In the genomic region with DNA sequence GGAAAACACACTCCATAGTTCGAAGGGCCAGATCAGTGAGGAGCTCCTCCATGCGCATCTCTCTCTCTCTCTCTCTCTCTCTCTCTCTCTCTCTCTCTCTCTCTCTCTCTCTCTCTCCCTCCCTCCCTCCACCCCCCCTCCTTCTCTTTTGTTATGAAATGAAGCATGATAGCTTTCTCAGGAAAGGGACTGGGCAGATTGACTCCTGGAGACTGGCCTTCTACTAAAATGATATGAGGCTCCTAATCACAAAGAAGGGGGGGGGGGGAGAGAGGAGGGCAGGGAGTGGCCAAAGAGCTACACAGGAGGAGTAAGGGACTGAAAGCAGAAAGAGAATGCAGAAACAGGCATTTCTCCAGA, we compare ENCODE assay signal across 15 mouse cellular contexts. TPM values are rescaled to one million over a fixed set of nuclear protein-coding genes. Genes with fewer than 3 reads are reported as not detected.
DNase-seq lines count a peak whose midpoint lies in the region; ATAC-seq and TF ChIP-seq lines count a peak whose summit lies in the region.
"Had no signal": no experiment of that assay in that cellular context is flagged by ENCODE, and none has a peak within 500 bp of the region (broad histone marks: within the 10 kb centered on the region; RNA-seq: fewer than 3 reads in every experiment).

No protein-coding gene starts in this region.

- DNase-seq in midbrain, embryonic 10.5 days (ENCODE audit: low spot score): no peak
- DNase-seq in midbrain, postnatal 0 days (ENCODE audit: low spot score): no peak
- DNase-seq in midbrain, embryonic 11.5 days (ENCODE audit: low spot score, missing footprints): no peak
- no peak for DNase-seq in urinary bladder, postnatal 25 days (ENCODE audit: low spot score)
- DNase-seq in gastrocnemius, postnatal 25 days: no peak
- DNase-seq: cerebellum, adult 18-20 months; kidney, adult 18-20 months; kidney, postnatal 36 days; liver, embryonic 13.5 days; thymus, postnatal 14 days had no signal

- H3K4me1 ChIP-seq in midbrain, embryonic 10.5 days: peaks cover 21% of the 10 kb centered on the region
- no peaks in the 10 kb centered on the region for H3K4me1 ChIP-seq in midbrain, postnatal 0 days (ENCODE audit: insufficient read depth, low read length)
- 0 out of 2 replicates have a peak, but pooled peaks cover 4% of the 10 kb centered on the region for H3K4me1 ChIP-seq in forebrain, embryonic 15.5 days
- H3K4me1 ChIP-seq in midbrain, embryonic 11.5 days (ENCODE audit: control insufficient read depth, insufficient read depth, low read length): peaks cover 6% of the 10 kb centered on the region; the same call in 1 of the 2 replicates
- H3K4me1 ChIP-seq in heart, embryonic 11.5 days (ENCODE audit: control insufficient read depth, insufficient read depth, low read length): peaks cover 7% of the 10 kb centered on the region
- H3K4me1 ChIP-seq: liver, embryonic 13.5 days had no signal

- H3K4me2 ChIP-seq in midbrain, postnatal 0 days (ENCODE audit: low read depth, low read length, poor library complexity, severe bottlenecking): no peak overlapping the region
- no peak overlapping the region for H3K4me2 ChIP-seq in forebrain, embryonic 15.5 days (replicated peaks)
- no peak overlapping the region for H3K4me2 ChIP-seq in midbrain, embryonic 11.5 days
- H3K4me2 ChIP-seq in heart, embryonic 11.5 days: no peak overlapping the region
- H3K4me2 ChIP-seq: liver, embryonic 13.5 days had no signal

- no peak for TF ChIP-seq CTCF in midbrain, postnatal 0 days (IDR thresholded peaks at IDR 0.05)

- H3K9me3 ChIP-seq in midbrain, embryonic 10.5 days (replicated peaks): no peaks in the 10 kb centered on the region
- no peaks in the 10 kb centered on the region for H3K9me3 ChIP-seq in midbrain, postnatal 0 days (ENCODE audit: low read length)
- no peaks in the 10 kb centered on the region for H3K9me3 ChIP-seq in forebrain, embryonic 15.5 days
- H3K9me3 ChIP-seq in midbrain, embryonic 11.5 days (ENCODE audit: control insufficient read depth, low read length): no peaks in the 10 kb centered on the region
- H3K9me3 ChIP-seq in heart, embryonic 11.5 days (replicated peaks; ENCODE audit: control insufficient read depth, low read length): no peaks in the 10 kb centered on the region
- H3K9me3 ChIP-seq: liver, embryonic 13.5 days had no signal

- no peak for ATAC-seq in midbrain, postnatal 0 days (ENCODE audit: low FRiP score)
- no peak for ATAC-seq in forebrain, embryonic 15.5 days (replicated peaks)
- ATAC-seq in midbrain, embryonic 11.5 days (ENCODE audit: low FRiP score): peak; percentile 82
- no peak for ATAC-seq in heart, embryonic 11.5 days (replicated peaks; ENCODE audit: insufficient number of reproducible peaks, low FRiP score, low TSS enrichment)

- peak overlapping the region; percentile 80 for H3K27ac ChIP-seq in midbrain, embryonic 10.5 days (replicated peaks)
- no peak overlapping the region for H3K27ac ChIP-seq in midbrain, postnatal 0 days (ENCODE audit: low read depth, low read length)
- H3K27ac ChIP-seq in forebrain, embryonic 15.5 days (replicated peaks): peak overlapping the region; percentile 6
- H3K27ac ChIP-seq in midbrain, embryonic 11.5 days (ENCODE audit: low read depth, low read length): peak overlapping the region; percentile 68
- H3K27ac ChIP-seq in heart, embryonic 11.5 days (ENCODE audit: low read depth, low read length): no peak overlapping the region
- H3K27ac ChIP-seq: liver, embryonic 13.5 days; stomach, postnatal 0 days had no signal

- H3K27me3 ChIP-seq in midbrain, embryonic 10.5 days (ENCODE audit: low read depth, poor library complexity, severe bottlenecking): no peaks in the 10 kb centered on the region
- no peaks in the 10 kb centered on the region for H3K27me3 ChIP-seq in midbrain, postnatal 0 days (ENCODE audit: insufficient read depth, low read length)
- no peaks in the 10 kb centered on the region for H3K27me3 ChIP-seq in forebrain, embryonic 15.5 days
- no peaks in the 10 kb centered on the region for H3K27me3 ChIP-seq in midbrain, embryonic 11.5 days (ENCODE audit: control insufficient read depth, insufficient read depth, low read length)
- no peaks in the 10 kb centered on the region for H3K27me3 ChIP-seq in heart, embryonic 11.5 days (ENCODE audit: control insufficient read depth, insufficient read depth, low read length)
- H3K27me3 ChIP-seq: liver, embryonic 13.5 days had no signal

- 56% methylated on average over 2 of the region's 2 CpGs for WGBS in midbrain, embryonic 10.5 days
- 19% methylated on average over 2 of the region's 2 CpGs for WGBS in midbrain, postnatal 0 days
- 21% methylated on average over 2 of the region's 2 CpGs for WGBS in forebrain, embryonic 15.5 days
- WGBS in midbrain, embryonic 11.5 days: 66% methylated on average over 2 of the region's 2 CpGs
- 77% methylated on average over 2 of the region's 2 CpGs for WGBS in heart, embryonic 11.5 days (ENCODE audit: insufficient replicate concordance)

- peaks cover 30% of the 10 kb centered on the region for H3K36me3 ChIP-seq in midbrain, embryonic 10.5 days
- peaks cover 8% of the 10 kb centered on the region; the same call in 1 of the 2 replicates for H3K36me3 ChIP-seq in midbrain, postnatal 0 days (ENCODE audit: insufficient read depth, low read length)
- no peaks in the 10 kb centered on the region for H3K36me3 ChIP-seq in forebrain, embryonic 15.5 days
- H3K36me3 ChIP-seq in midbrain, embryonic 11.5 days (ENCODE audit: control insufficient read depth, insufficient read depth, low read length): no peaks in the 10 kb centered on the region
- H3K36me3 ChIP-seq in heart, embryonic 11.5 days (ENCODE audit: control insufficient read depth, insufficient read depth, low read length): no peaks in the 10 kb centered on the region; the same call in 1 of the 2 replicates

- H3K4me3 ChIP-seq in midbrain, embryonic 10.5 days: no peak overlapping the region
- no peak overlapping the region for H3K4me3 ChIP-seq in midbrain, postnatal 0 days (ENCODE audit: low read depth, low read length)
- H3K4me3 ChIP-seq in forebrain, embryonic 15.5 days: no peak overlapping the region
- H3K4me3 ChIP-seq in midbrain, embryonic 11.5 days (ENCODE audit: low read depth, low read length): no peak overlapping the region
- H3K4me3 ChIP-seq in heart, embryonic 11.5 days (ENCODE audit: low read depth, low read length): no peak overlapping the region
- H3K4me3 ChIP-seq: liver, embryonic 13.5 days had no signal

- H3K9ac ChIP-seq in midbrain, postnatal 0 days (replicated peaks; ENCODE audit: low read length, poor library complexity, severe bottlenecking): no peak overlapping the region
- H3K9ac ChIP-seq in forebrain, embryonic 15.5 days (replicated peaks): no peak overlapping the region
- no peak overlapping the region for H3K9ac ChIP-seq in midbrain, embryonic 11.5 days (ENCODE audit: low read length)
- H3K9ac ChIP-seq in heart, embryonic 11.5 days (ENCODE audit: low read depth, low read length): no peak overlapping the region
- H3K9ac ChIP-seq: liver, embryonic 13.5 days had no signal

RNA-seq across cellular contexts. Expression of a gene that starts 8.6 kb away (rescaled TPM):
- 33.0 and 34.3 TPM in 2 replicates for polyA plus RNA-seq in midbrain, embryonic 10.5 days (2016; fragmentation: Nextera tagmentation; extraction: Ambion mirVana)
- total RNA-seq in midbrain, postnatal 0 days (2014; rRNA removed): 58.1 and 60.7 TPM in 2 replicates
- polyA plus RNA-seq in midbrain, postnatal 0 days (2015; fragmentation: Nextera tagmentation; extraction: Ambion mirVana): 44.9 and 49.3 TPM in 2 replicates
- polyA plus RNA-seq in forebrain, embryonic 15.5 days (2015; fragmentation: Nextera tagmentation; extraction: Ambion mirVana): 25.5 and 26.8 TPM in 2 replicates
- 30.7 and 34.6 TPM in 2 replicates for polyA plus RNA-seq in midbrain, embryonic 11.5 days (2014; fragmentation: Nextera tagmentation; extraction: Ambion mirVana)
- 49.0 and 52.7 TPM in 2 replicates for polyA plus RNA-seq in heart, embryonic 11.5 days (2014; fragmentation: Nextera tagmentation; extraction: Ambion mirVana)
- 10 to 100 TPM; 31.4 to 40.5 TPM for total RNA-seq in gastrocnemius, postnatal 25 days (2021)

RNA-seq across cellular contexts. Expression of a gene that starts 9.4 kb away (rescaled TPM):
- polyA plus RNA-seq in midbrain, embryonic 10.5 days (2016; fragmentation: Nextera tagmentation; extraction: Ambion mirVana): 16.5 and 17.7 TPM in 2 replicates
- 29.8 and 35.0 TPM in 2 replicates for total RNA-seq in midbrain, postnatal 0 days (2014; rRNA removed)
- 13.2 and 13.8 TPM in 2 replicates for polyA plus RNA-seq in midbrain, postnatal 0 days (2015; fragmentation: Nextera tagmentation; extraction: Ambion mirVana)
- polyA plus RNA-seq in forebrain, embryonic 15.5 days (2015; fragmentation: Nextera tagmentation; extraction: Ambion mirVana): 12.5 and 12.8 TPM in 2 replicates
- polyA plus RNA-seq in midbrain, embryonic 11.5 days (2014; fragmentation: Nextera tagmentation; extraction: Ambion mirVana): 15.7 and 16.1 TPM in 2 replicates
- polyA plus RNA-seq in heart, embryonic 11.5 days (2014; fragmentation: Nextera tagmentation; extraction: Ambion mirVana): 14.5 and 15.2 TPM in 2 replicates
- 1 to 10 TPM; 4.7 to 5.0 TPM for total RNA-seq in gastrocnemius, postnatal 25 days (2021)

RNA-seq across cellular contexts. Expression of a gene that starts 36.0 kb away (rescaled TPM):
- polyA plus RNA-seq in midbrain, embryonic 10.5 days (2016; fragmentation: Nextera tagmentation; extraction: Ambion mirVana): 0.32 and 0.62 TPM in 2 replicates
- total RNA-seq in midbrain, postnatal 0 days (2014; rRNA removed): 15.7 and 17.4 TPM in 2 replicates
- 16.7 and 17.3 TPM in 2 replicates for polyA plus RNA-seq in midbrain, postnatal 0 days (2015; fragmentation: Nextera tagmentation; extraction: Ambion mirVana)
- 1.8 and 2.0 TPM in 2 replicates for polyA plus RNA-seq in forebrain, embryonic 15.5 days (2015; fragmentation: Nextera tagmentation; extraction: Ambion mirVana)
- 0.33 and 0.36 TPM in 2 replicates for polyA plus RNA-seq in midbrain, embryonic 11.5 days (2014; fragmentation: Nextera tagmentation; extraction: Ambion mirVana)
- polyA plus RNA-seq in heart, embryonic 11.5 days (2014; fragmentation: Nextera tagmentation; extraction: Ambion mirVana): 0.16 TPM in 1 of 2 replicates, not detected in the other
- under 1 TPM; 0.23 to 0.29 TPM for total RNA-seq in gastrocnemius, postnatal 25 days (2021)
- total RNA-seq: megakaryocyte-erythroid progenitor cell, adult 5-6 weeks; neutrophil, adult 5-6 weeks had no signal

Comparison
In these comparisons a context has a peak if more than half of its experiments do, and no peak if none do; other contexts are left out.
1. H3K27ac ChIP-seq: peak in midbrain, embryonic 10.5 days (single experiment), forebrain, embryonic 15.5 days (single experiment) and midbrain, embryonic 11.5 days (single experiment); none in midbrain, postnatal 0 days (single experiment) and heart, embryonic 11.5 days (single experiment).